Mouse (Mus musculus) spleen, adult 2 months (tissue): Measurements from ENCODE around the gene Hba-a1.

Experiments
- CTCF ChIP-seq: fragments of 200-500 bp; IDR thresholded peaks from 2 replicates; pipeline ENCODE4 v1.5.1; 2011; ENCODE audit warnings: mild to moderate bottlenecking, inconsistent platforms; ENCODE audit not compliant: insufficient read depth, insufficient read length, insufficient replicate concordance; ENCODE audit errors: extremely low read depth
- POLR2A ChIP-seq: fragments of 200-500 bp; IDR thresholded peaks from 2 replicates; pipeline ENCODE4 v1.6.1; 2011; ENCODE audit warnings: low read depth, low read length, inconsistent platforms

DNA sequence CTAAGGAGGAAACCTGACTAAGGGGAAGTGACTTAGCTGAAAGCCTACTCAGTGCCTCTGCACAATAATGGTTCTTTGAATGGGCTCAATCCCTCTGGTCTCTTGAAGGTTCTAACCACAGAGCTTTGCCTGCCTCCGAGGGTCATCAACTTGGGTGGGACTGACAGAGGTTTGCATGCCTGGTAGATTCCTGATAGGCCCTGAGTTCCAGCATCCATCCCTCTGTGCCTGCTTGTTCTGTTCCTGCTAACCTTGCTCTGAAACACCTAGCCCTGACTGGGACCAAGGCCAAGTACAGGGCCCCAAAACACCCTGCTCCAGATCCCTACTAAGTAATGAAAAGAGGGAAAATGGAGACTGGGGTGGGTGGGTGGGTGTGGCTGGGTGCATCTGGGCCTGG, 20.1 kb downstream of the Hba-a1 start:
- TF ChIP-seq POLR2A: no peak
- TF ChIP-seq CTCF: no peak
